Mouse (Mus musculus): ENCODE data around the gene Slc40a1. TPM values are rescaled to one million over a fixed set of nuclear protein-coding genes. Genes with fewer than 3 reads are reported as not detected.

Slc40a1 gene
- total RNA-seq, 1 experiment = 3.1 TPM

DNA sequence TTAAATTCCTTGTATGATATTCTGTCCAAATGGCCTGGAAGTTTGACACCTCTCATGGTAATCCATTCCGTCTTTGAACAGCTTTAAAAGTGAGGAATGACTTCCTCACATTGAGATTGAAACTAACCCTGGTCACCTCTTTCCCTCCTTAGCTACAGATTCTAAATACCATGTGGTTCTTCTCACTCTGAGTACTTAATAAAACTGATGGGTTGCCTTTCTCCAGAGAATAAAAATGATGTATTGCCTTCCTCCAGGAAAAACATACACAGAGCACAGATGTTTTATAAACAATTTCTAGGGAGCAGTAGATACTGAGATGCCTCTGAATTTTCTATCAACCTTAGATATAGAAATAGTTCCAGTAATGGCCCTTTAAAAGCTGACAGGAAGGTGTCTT, 58.3 kb downstream of the Slc40a1 start:
- Histone ChIP-seq H3K4me3 (ENCODE audit: insufficient read depth in 1 of 2, low read depth in 1 of 2, low read length in 2 of 2, poor library complexity in 1 of 2, severe bottlenecking in 1 of 2) (no peak overlapping the region), H3K27ac (ENCODE audit: insufficient read depth, low read depth, low read length, poor library complexity, severe bottlenecking) (no peak overlapping the region)
- DNase-seq (ENCODE audit: low read depth, low spot score) = no peak

DNA sequence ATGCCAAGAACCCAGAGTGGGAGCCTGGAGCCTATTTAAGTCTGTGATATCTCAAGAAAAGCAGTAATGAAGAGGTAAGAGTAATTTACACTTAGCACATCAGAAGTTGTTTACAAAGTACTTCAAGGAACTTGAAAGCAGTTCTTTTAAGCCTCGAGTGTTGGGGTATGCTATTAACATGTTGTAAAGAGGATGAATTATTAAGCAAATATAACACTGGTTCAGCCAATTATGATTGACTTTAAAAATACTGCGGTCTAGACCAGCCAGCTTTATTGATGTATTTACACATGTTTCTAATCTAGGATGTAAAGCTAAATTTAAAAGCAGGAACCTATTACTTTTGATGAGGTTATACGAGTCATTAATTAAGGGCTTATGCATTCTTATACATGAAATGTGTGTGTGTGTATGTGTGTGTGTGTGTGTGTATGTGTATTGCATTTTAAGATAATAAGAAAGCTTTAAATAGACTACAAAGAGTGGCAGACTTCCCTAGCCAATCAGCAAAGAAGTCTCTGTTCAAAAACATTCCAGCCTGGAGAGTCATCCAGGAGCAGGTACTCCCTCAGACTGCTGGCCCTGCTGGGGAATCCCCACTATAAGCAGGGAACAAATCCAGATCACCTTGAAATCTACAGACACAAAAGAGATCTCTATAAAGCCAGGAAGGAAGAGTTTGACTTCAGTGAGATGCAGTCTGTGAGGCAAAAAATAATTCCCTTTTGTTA, 59.9 kb downstream of the Slc40a1 start:
- in situ Hi-C loops (cut with MboI; ENCODE audit: low sequenced_read_pairs in 2 of 2, unreplicated experiment in 2 of 2) = loop anchor here in 1 of 2 experiments (25.0 kb wide), 1 partner anchor 146 kb away; no protein-coding TSS in a partner anchor
- H3K27ac ChIP-seq (ENCODE audit: insufficient read depth, low read depth, low read length, poor library complexity, severe bottlenecking) = no peak overlapping the region
- no peak for DNase-seq (ENCODE audit: low read depth, low spot score)

More for the DNA sequence above, 58.3 kb downstream of the Slc40a1 start:
- TF ChIP-seq ZNF384 (IDR thresholded peaks at IDR 0.05; ENCODE audit: low read depth, low read length) (no peak), HCFC1 (IDR thresholded peaks at IDR 0.05; ENCODE audit: borderline replicate concordance, insufficient read depth, low read length) (no peak), CHD2 (IDR thresholded peaks at IDR 0.05; ENCODE audit: low read depth, low read length) (no peak), MAFK (IDR thresholded peaks at IDR 0.05; ENCODE audit: insufficient read depth, low read depth, low read length) (no peak), ZC3H11A (IDR thresholded peaks at IDR 0.05; ENCODE audit: borderline replicate concordance, low read depth, low read length) (no peak)
- in situ Hi-C loops (cut with MboI; ENCODE audit: low sequenced_read_pairs in 2 of 2, unreplicated experiment in 2 of 2) = loop anchor here in 1 of 2 experiments (25.0 kb wide), 1 partner anchor 144 kb away; no protein-coding TSS in a partner anchor
- Histone ChIP-seq H3K9ac (ENCODE audit: insufficient read depth, low read depth, low read length, poor library complexity, severe bottlenecking) (no peak overlapping the region), H3K9me3 (ENCODE audit: control insufficient read depth, insufficient read depth, low read depth, low read length) (no peaks in the 10 kb centered on the region), H3K4me1 (ENCODE audit: control insufficient read depth in 2 of 2, insufficient read depth in 2 of 2, low read length in 2 of 2, poor library complexity in 1 of 2) (peaks cover 3% of the 10 kb centered on the region in 2 experiments; a peak in 1 of 4 replicates), H3K36me3 (ENCODE audit: control insufficient read depth, insufficient read depth, low read length, poor library complexity, severe bottlenecking) (no peaks in the 10 kb centered on the region)

DNA sequence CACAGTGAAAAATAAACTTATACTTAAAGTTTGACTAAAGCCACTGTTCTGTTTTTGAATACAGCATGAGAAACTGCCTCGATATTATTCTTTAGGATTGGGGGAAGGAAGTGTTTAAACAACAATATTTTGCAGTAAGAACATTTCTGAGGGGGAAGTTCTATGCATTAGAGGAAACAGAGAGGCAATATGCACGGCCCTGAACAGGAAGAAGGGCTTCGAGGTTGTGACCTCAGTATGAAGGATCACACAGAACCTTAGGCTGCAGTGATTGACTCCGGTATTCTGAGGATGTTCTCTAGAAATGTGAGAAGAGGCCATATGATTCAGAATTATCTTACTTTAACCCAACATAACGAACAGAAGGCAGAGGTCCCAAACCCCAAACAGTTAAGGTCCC, 60.6 kb downstream of the Slc40a1 start:
- DNase-seq (ENCODE audit: low read depth, low spot score) = no peak
- H3K27ac ChIP-seq (ENCODE audit: insufficient read depth, low read depth, low read length, poor library complexity, severe bottlenecking) = no peak overlapping the region
- TF ChIP-seq ZNF384 (IDR thresholded peaks at IDR 0.05; ENCODE audit: low read depth, low read length) (no peak), ZC3H11A (IDR thresholded peaks at IDR 0.05; ENCODE audit: borderline replicate concordance, low read depth, low read length) (no peak), MAFK (IDR thresholded peaks at IDR 0.05; ENCODE audit: insufficient read depth, low read depth, low read length) (no peak), CHD2 (IDR thresholded peaks at IDR 0.05; ENCODE audit: low read depth, low read length) (no peak), HCFC1 (IDR thresholded peaks at IDR 0.05; ENCODE audit: borderline replicate concordance, insufficient read depth, low read length) (no peak)
- 0 out of 4 replicates have a peak, but pooled peaks cover 3% of the 10 kb centered on the region in 2 experiments for H3K4me1 ChIP-seq (ENCODE audit: control insufficient read depth in 2 of 2, insufficient read depth in 2 of 2, low read length in 2 of 2, poor library complexity in 1 of 2)
- no peak overlapping the region for H3K9ac ChIP-seq (ENCODE audit: insufficient read depth, low read depth, low read length, poor library complexity, severe bottlenecking)
- H3K9me3 ChIP-seq (ENCODE audit: control insufficient read depth, insufficient read depth, low read depth, low read length) = no peaks in the 10 kb centered on the region
- no peaks in the 10 kb centered on the region for H3K36me3 ChIP-seq (ENCODE audit: control insufficient read depth, insufficient read depth, low read length, poor library complexity, severe bottlenecking)
- in situ Hi-C loops (cut with MboI; ENCODE audit: low sequenced_read_pairs in 2 of 2, unreplicated experiment in 2 of 2) = loop anchor here in 1 of 2 experiments (25.0 kb wide), 1 partner anchor 147 kb away; no protein-coding TSS in a partner anchor
- no peak overlapping the region for H3K4me3 ChIP-seq (ENCODE audit: insufficient read depth in 1 of 2, low read depth in 1 of 2, low read length in 2 of 2, poor library complexity in 1 of 2, severe bottlenecking in 1 of 2)

More for the DNA sequence above, 59.9 kb downstream of the Slc40a1 start:
- TF ChIP-seq MAFK (IDR thresholded peaks at IDR 0.05; ENCODE audit: insufficient read depth, low read depth, low read length) (no peak), ZC3H11A (IDR thresholded peaks at IDR 0.05; ENCODE audit: borderline replicate concordance, low read depth, low read length) (no peak), HCFC1 (IDR thresholded peaks at IDR 0.05; ENCODE audit: borderline replicate concordance, insufficient read depth, low read length) (no peak), ZNF384 (IDR thresholded peaks at IDR 0.05; ENCODE audit: low read depth, low read length) (no peak), CHD2 (IDR thresholded peaks at IDR 0.05; ENCODE audit: low read depth, low read length) (no peak)
- H3K36me3 ChIP-seq (ENCODE audit: control insufficient read depth, insufficient read depth, low read length, poor library complexity, severe bottlenecking) = no peaks in the 10 kb centered on the region
- 0 out of 4 replicates have a peak, but pooled peaks cover 3% of the 10 kb centered on the region in 2 experiments for H3K4me1 ChIP-seq (ENCODE audit: control insufficient read depth in 2 of 2, insufficient read depth in 2 of 2, low read length in 2 of 2, poor library complexity in 1 of 2)
- H3K4me3 ChIP-seq (ENCODE audit: insufficient read depth in 1 of 2, low read depth in 1 of 2, low read length in 2 of 2, poor library complexity in 1 of 2, severe bottlenecking in 1 of 2) = no peak overlapping the region
- no peaks in the 10 kb centered on the region for H3K9me3 ChIP-seq (ENCODE audit: control insufficient read depth, insufficient read depth, low read depth, low read length)
- no peak overlapping the region for H3K9ac ChIP-seq (ENCODE audit: insufficient read depth, low read depth, low read length, poor library complexity, severe bottlenecking)

DNA sequence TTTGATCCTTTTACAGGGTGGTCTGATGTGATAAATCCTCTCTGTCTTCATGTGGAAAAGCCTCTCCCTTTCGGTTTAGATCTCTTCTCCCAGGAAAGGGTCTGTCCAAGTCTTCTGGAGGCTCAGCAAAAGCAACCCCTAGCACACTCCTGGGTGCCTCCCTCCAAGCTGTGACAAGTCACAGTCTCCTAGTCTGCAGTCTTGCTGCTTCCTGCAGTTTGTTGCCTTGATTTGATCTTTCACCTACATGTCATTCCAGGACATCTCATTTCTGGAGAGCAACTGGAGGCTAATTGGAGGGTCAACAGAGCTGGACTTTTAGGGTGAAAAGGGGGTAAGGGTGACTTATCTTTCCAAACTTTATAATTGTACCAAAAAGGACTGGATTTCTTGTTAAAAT, 61.0 kb downstream of the Slc40a1 start:
- TF ChIP-seq CHD2 (IDR thresholded peaks at IDR 0.05; ENCODE audit: low read depth, low read length) (no peak), HCFC1 (IDR thresholded peaks at IDR 0.05; ENCODE audit: borderline replicate concordance, insufficient read depth, low read length) (no peak), ZNF384 (IDR thresholded peaks at IDR 0.05; ENCODE audit: low read depth, low read length) (no peak), ZC3H11A (IDR thresholded peaks at IDR 0.05; ENCODE audit: borderline replicate concordance, low read depth, low read length) (no peak), MAFK (IDR thresholded peaks at IDR 0.05; ENCODE audit: insufficient read depth, low read depth, low read length) (no peak)
- H3K9ac ChIP-seq (ENCODE audit: insufficient read depth, low read depth, low read length, poor library complexity, severe bottlenecking) = no peak overlapping the region
- no peaks in the 10 kb centered on the region for H3K36me3 ChIP-seq (ENCODE audit: control insufficient read depth, insufficient read depth, low read length, poor library complexity, severe bottlenecking)
- no peak overlapping the region for H3K4me3 ChIP-seq (ENCODE audit: insufficient read depth in 1 of 2, low read depth in 1 of 2, low read length in 2 of 2, poor library complexity in 1 of 2, severe bottlenecking in 1 of 2)
- in situ Hi-C loops (cut with MboI; ENCODE audit: low sequenced_read_pairs in 2 of 2, unreplicated experiment in 2 of 2) = loop anchor here in 1 of 2 experiments (25.0 kb wide), 1 partner anchor 147 kb away; no protein-coding TSS in a partner anchor
- H3K9me3 ChIP-seq (ENCODE audit: control insufficient read depth, insufficient read depth, low read depth, low read length) = no peaks in the 10 kb centered on the region
- H3K4me1 ChIP-seq (ENCODE audit: control insufficient read depth in 2 of 2, insufficient read depth in 2 of 2, low read length in 2 of 2, poor library complexity in 1 of 2) = 0 out of 4 replicates have a peak, but pooled peaks cover 3% of the 10 kb centered on the region in 2 experiments
- no peak for DNase-seq (ENCODE audit: low read depth, low spot score)
- H3K27ac ChIP-seq (ENCODE audit: insufficient read depth, low read depth, low read length, poor library complexity, severe bottlenecking) = no peak overlapping the region
